Mouse (Mus musculus): Measurements from ENCODE around the gene Gm13057.
"Not testable (repeated sequence)": the region's sequence is repeated elsewhere in the genome, so short reads cannot be mapped to it uniquely, and the experiment has no call there.

Gm13057 gene

GRCm38 (mm10) chr4:143551400-143551799 lies at the start of gene Gm13057, which contains the start of gene BC080695:
Gene Gm13057 (plus strand): TSS chr4:143551709.
Gene BC080695 (plus strand): TSS chr4:143551700.
- not testable (repeated sequence) for DNase-seq (ENCODE audit: extremely low read depth, insufficient read length, low spot score)

- no peak for DNase-seq (ENCODE audit: extremely low read depth, insufficient read length, low spot score)
Observed at GRCm38 (mm10) chr4:143511043-143511442, 40.5 kb upstream of the Gm13057 start, which contains the start of gene Gm13043. Gene Gm13043 (plus strand): TSS chr4:143511343.

GRCm38 (mm10) chr4:143535654-143536053 lies 15.9 kb upstream of the Gm13057 start, which contains the start of gene Gm13040:
Gene Gm13040 (plus strand): TSS chr4:143535954.
- not testable (repeated sequence) for DNase-seq (ENCODE audit: extremely low read depth, insufficient read length, low spot score)
